Mouse (Mus musculus) erythroblast, embryonic 14.5 days (primary cell): Measurements from ENCODE around the gene Lhx3.

ENCODE experiments used
- GATA1 ChIP-seq: IDR thresholded peaks from 2 replicates; pipeline ENCODE4 v1.6.1; 2012; ENCODE audit warnings: low read length, inconsistent platforms, mixed read lengths
- TAL1 ChIP-seq: IDR thresholded peaks from 3 replicates; pipeline ENCODE4 v1.6.1; 2012; ENCODE audit warnings: low read length, inconsistent platforms, mixed read lengths

GRCm38 (mm10) chr2:26240841-26241240, 32.8 kb upstream of the Lhx3 start:
- no peak for TF ChIP-seq TAL1
- TF ChIP-seq GATA1 = no peak
